Mouse (Mus musculus) CH12.LX (cell line): ENCODE measurements around the gene Pde6b. TPM values are rescaled to one million over a fixed set of nuclear protein-coding genes. Genes with fewer than 3 reads are reported as not detected.

Source experiments
- DNase-seq: peaks from one replicate; pipeline ENCODE4 v3.0.0-alpha.2; 2013; ENCODE audit errors: extremely low read depth
- H3K27ac ChIP-seq: 2 replicates; pipeline ENCODE4 v1.5.1; 2012; ENCODE audit warnings: low read depth, mild to moderate bottlenecking, control low read depth, moderate library complexity; ENCODE audit not compliant: insufficient read depth
- H3K27me3 ChIP-seq: replicated peaks from 2 replicates; pipeline ENCODE3; 2012; ENCODE audit warnings: inconsistent platforms
- H3K36me3 ChIP-seq, 2 experiments: replicated peaks in 1 of 2; 2 replicates each; pipeline versions ENCODE3 to v1.6.1; 2012; ENCODE audit warnings: inconsistent platforms in 1 of 2, low read length in 1 of 2, mild to moderate bottlenecking in 1 of 2, mixed read lengths in 1 of 2, moderate library complexity in 1 of 2; ENCODE audit not compliant: control insufficient read depth in 1 of 2, insufficient read depth in 1 of 2
- H3K4me1 ChIP-seq, 2 experiments: 2 replicates each; pipeline ENCODE4 v1.6.1; 2012; ENCODE audit warnings: inconsistent platforms in 1 of 2, moderate library complexity in 1 of 2; ENCODE audit not compliant: insufficient read depth in 2 of 2, control insufficient read depth in 1 of 2
- H3K4me2 ChIP-seq: 2 replicates; pipeline ENCODE4 v1.6.1; 2012; ENCODE audit warnings: low read depth, mild to moderate bottlenecking, control low read depth; ENCODE audit not compliant: poor library complexity, insufficient read depth, severe bottlenecking
- H3K4me3 ChIP-seq, 3 experiments: fragments of 150-350 bp in 1 of 3; sonication (generic) in 1 of 3; replicated peaks in 1 of 3; 2 replicates each; pipeline versions ENCODE3 to v1.5.1; 2011 to 2012; ENCODE audit warnings: low read depth in 2 of 3, low read length in 2 of 3, mild to moderate bottlenecking in 2 of 3, moderate library complexity in 2 of 3, control low read depth in 1 of 3, improper control_type of control experiment in 1 of 3, inconsistent platforms in 1 of 3, mixed read lengths in 1 of 3; ENCODE audit not compliant: poor library complexity in 1 of 3
- H3K79me2 ChIP-seq: replicated peaks from 2 replicates; pipeline ENCODE4 v1.6.1; 2012; ENCODE audit warnings: mild to moderate bottlenecking, moderate library complexity; ENCODE audit not compliant: control insufficient read depth, poor library complexity, insufficient read depth, severe bottlenecking; ENCODE audit errors: extremely low read depth
- H3K9ac ChIP-seq: 2 replicates; pipeline ENCODE4 v1.6.1; 2012; ENCODE audit warnings: low read depth, mild to moderate bottlenecking, control low read depth, moderate library complexity; ENCODE audit not compliant: insufficient read depth
- H3K9me3 ChIP-seq: replicated peaks from 2 replicates; pipeline ENCODE3; 2012; ENCODE audit warnings: low read length, inconsistent platforms, mixed read lengths
- BHLHE40 ChIP-seq: IDR thresholded peaks from 2 replicates; pipeline ENCODE4 v1.6.1; 2011; ENCODE audit warnings: mild to moderate bottlenecking, low read depth, low read length, improper control_type of control experiment
- CHD1 ChIP-seq: IDR thresholded peaks from 2 replicates; pipeline ENCODE4 v1.6.1; 2012; ENCODE audit warnings: low read depth, low read length, improper control_type of control experiment, inconsistent platforms
- CTCF ChIP-seq, 2 experiments: IDR thresholded peaks in 1 of 2; conservative IDR thresholded peaks in 1 of 2; 2 replicates each; pipeline ENCODE4 v1.5.1; 2011 to 2012; ENCODE audit warnings: low read depth in 2 of 2, low read length in 2 of 2, improper control_type of control experiment in 1 of 2, inconsistent platforms in 1 of 2, mild to moderate bottlenecking in 1 of 2, moderate library complexity in 1 of 2
- ELF1 ChIP-seq: IDR thresholded peaks from 2 replicates; pipeline ENCODE4 v1.6.1; 2014; ENCODE audit warnings: low read depth, mild to moderate bottlenecking, inconsistent platforms, low read length, improper control_type of control experiment
- JUN ChIP-seq: IDR thresholded peaks from 2 replicates; pipeline ENCODE4 v1.6.1; 2011; ENCODE audit warnings: low read depth, mild to moderate bottlenecking, low read length, improper control_type of control experiment, moderate library complexity; ENCODE audit not compliant: insufficient read depth
- JUND ChIP-seq: conservative IDR thresholded peaks from 2 replicates; pipeline ENCODE4 v1.6.1; 2011; ENCODE audit warnings: low read depth, low read length, improper control_type of control experiment
- MAX ChIP-seq: IDR thresholded peaks from 2 replicates; pipeline ENCODE4 v1.6.1; 2011; ENCODE audit warnings: low read length, improper control_type of control experiment
- MEF2A ChIP-seq: IDR thresholded peaks from 2 replicates; pipeline ENCODE4 v1.6.1; 2014; ENCODE audit warnings: low read depth, mild to moderate bottlenecking, inconsistent platforms, low read length, improper control_type of control experiment, borderline replicate concordance
- MXI1 ChIP-seq: IDR thresholded peaks from 2 replicates; pipeline ENCODE4 v1.6.1; 2011; ENCODE audit warnings: mild to moderate bottlenecking, low read depth, low read length, improper control_type of control experiment
- NELFE ChIP-seq: IDR thresholded peaks from 2 replicates; pipeline ENCODE4 v1.6.1; 2011; ENCODE audit warnings: low read depth, low read length, improper control_type of control experiment
- POLR2A ChIP-seq: IDR thresholded peaks from 2 replicates; pipeline ENCODE4 v1.6.1; 2011; ENCODE audit warnings: low read depth, mild to moderate bottlenecking, improper control_type of control experiment, low read length
- RAD21 ChIP-seq: IDR thresholded peaks from 2 replicates; pipeline ENCODE4 v1.6.1; 2011; ENCODE audit warnings: low read depth, mild to moderate bottlenecking, low read length, improper control_type of control experiment, moderate library complexity
- SMC3 ChIP-seq: IDR thresholded peaks from 2 replicates; pipeline ENCODE4 v1.6.1; 2011; ENCODE audit warnings: low read depth, low read length, improper control_type of control experiment
- TBP ChIP-seq: conservative IDR thresholded peaks from 2 replicates; pipeline ENCODE4 v1.6.1; 2011; ENCODE audit warnings: low read depth, low read length, improper control_type of control experiment
- TCF12 ChIP-seq: IDR thresholded peaks from 2 replicates; pipeline ENCODE4 v1.6.1; 2014; ENCODE audit warnings: low read depth, mild to moderate bottlenecking, inconsistent platforms, low read length, improper control_type of control experiment
- ZC3H11A ChIP-seq: IDR thresholded peaks from 2 replicates; pipeline ENCODE4 v1.6.1; 2012; ENCODE audit warnings: low read depth, mild to moderate bottlenecking, inconsistent platforms, low read length, improper control_type of control experiment
- ZMIZ1 ChIP-seq: IDR thresholded peaks from 2 replicates; pipeline ENCODE4 v1.6.1; 2012; ENCODE audit warnings: low read depth, mild to moderate bottlenecking, inconsistent platforms, low read length, improper control_type of control experiment
- ZNF384 ChIP-seq: IDR thresholded peaks from 2 replicates; pipeline ENCODE4 v1.6.1; 2012; ENCODE audit warnings: low read depth, low read length, improper control_type of control experiment, inconsistent platforms
- dilution Hi-C: fragments of 300-500 bp; cut with MboI; formaldehyde crosslinking; loops from 2 replicates; pipeline ENCODE4 v1.14.3; 2020; ENCODE audit warnings: low sequenced_read_pairs; ENCODE audit not compliant: extremely low pct_unique_long_range_greater_than_20kb, extremely low pct_ligation_motif_present
- in situ Hi-C: fragments of 300-500 bp; cut with MboI; formaldehyde crosslinking; loops from 3 replicates; pipeline ENCODE4 v1.14.3; 2019; ENCODE audit warnings: low sequenced_read_pairs, low pct_ligation_motif_present, low pct_unique_long_range_greater_than_20kb, mixed read lengths
- polyA plus RNA-seq: library from polyadenylated mRNA; unstranded; fragments of >175 nt; gene quantifications from 2 replicates; pipeline ENCODE4 v1.2.1, GENCODE M21; 2012; ENCODE audit warnings: low read depth; ENCODE audit not compliant: insufficient read length
- total RNA-seq, 2 experiments: library from RNA; depleted of rRNA; stranded (reverse); fragments of 300-350 nt in 1 of 2; fragments of >200 nt in 1 of 2; gene quantifications; 2 replicates each; pipeline ENCODE4 v1.2.3; 2012 to 2014

Pde6b gene
- total and polyA plus RNA-seq, 3 experiments: 0.11 TPM; not detected in 2

DNA sequence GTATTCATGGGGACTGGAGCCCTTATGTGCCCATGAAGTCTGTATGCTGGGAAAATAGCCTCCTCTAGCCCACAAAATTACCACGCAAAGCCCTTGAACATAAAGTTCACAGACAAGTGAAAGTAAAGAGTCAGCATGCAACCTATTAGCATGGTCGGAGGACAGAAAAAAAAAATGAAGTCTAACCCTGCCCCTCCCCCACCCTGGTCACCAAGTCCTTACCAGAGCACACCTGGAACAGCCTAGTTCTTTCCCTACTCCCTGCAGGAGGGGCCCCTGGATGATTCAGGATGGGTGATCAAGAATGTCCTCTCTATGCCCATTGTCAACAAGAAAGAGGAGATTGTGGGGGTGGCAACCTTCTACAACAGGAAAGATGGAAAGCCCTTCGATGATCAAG, 34.5 kb downstream of the Pde6b start:
- H3K4me3 ChIP-seq: no peak overlapping the region
- H3K9me3 ChIP-seq: no peaks in the 10 kb centered on the region
- dilution Hi-C loops (no loop called here), in situ Hi-C loops (no loop called here)
- DNase-seq: no peak
- no peak overlapping the region for H3K4me2 ChIP-seq
- TF ChIP-seq SMC3: no peak
- TF ChIP-seq ZNF384: peak; percentile 63
- H3K36me3 ChIP-seq: peaks cover 0 to 22% of the 10 kb centered on the region in 2 experiments
- no peak overlapping the region for H3K9ac ChIP-seq
- H3K4me1 ChIP-seq: no peaks in the 10 kb centered on the region
- H3K27ac ChIP-seq: no peak overlapping the region
- H3K79me2 ChIP-seq: no peaks in the 10 kb centered on the region
- no peaks in the 10 kb centered on the region for H3K27me3 ChIP-seq

DNA sequence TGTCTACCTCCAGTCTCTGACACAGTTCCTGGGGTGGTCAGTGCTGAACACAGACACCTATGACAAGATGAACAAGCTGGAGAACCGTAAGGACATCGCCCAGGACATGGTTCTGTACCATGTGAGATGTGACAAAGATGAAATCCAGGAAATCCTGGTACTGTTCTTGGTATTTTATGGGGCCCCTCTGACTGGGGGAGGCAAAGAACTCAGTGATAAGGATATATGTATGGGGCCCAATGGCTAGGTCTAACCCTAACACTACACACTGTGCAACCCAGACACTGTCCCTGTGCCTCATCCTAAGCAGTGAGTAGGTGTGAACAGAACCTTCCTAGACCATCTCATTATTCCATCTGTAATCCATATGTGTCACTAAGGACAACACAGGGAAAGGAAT, 35.2 kb downstream of the Pde6b start:
- no peaks in the 10 kb centered on the region for H3K9me3 ChIP-seq
- H3K36me3 ChIP-seq: peaks cover 0 to 29% of the 10 kb centered on the region in 2 experiments
- no peaks in the 10 kb centered on the region for H3K4me1 ChIP-seq
- no peak overlapping the region for H3K4me2 ChIP-seq
- no peak for DNase-seq
- H3K79me2 ChIP-seq: no peaks in the 10 kb centered on the region
- in situ Hi-C loops (no loop called here), dilution Hi-C loops (no loop called here)
- H3K9ac ChIP-seq: no peak overlapping the region
- no peak overlapping the region for H3K4me3 ChIP-seq
- no peak overlapping the region for H3K27ac ChIP-seq
- TF ChIP-seq MAX (no peak), POLR2A (no peak), BHLHE40 (no peak), RAD21 (no peak), ZC3H11A (no peak), ELF1 (no peak), MXI1 (no peak), ZMIZ1 (no peak), TBP (no peak), NELFE (no peak), JUND (no peak), CTCF (conservative IDR thresholded peaks at IDR 0.05 in 1 of 2, IDR thresholded peaks at IDR 0.05 in 1 of 2; ENCODE audit: low read depth in 2 of 2, low read length in 2 of 2) (no peak)
- H3K27me3 ChIP-seq: no peaks in the 10 kb centered on the region

DNA sequence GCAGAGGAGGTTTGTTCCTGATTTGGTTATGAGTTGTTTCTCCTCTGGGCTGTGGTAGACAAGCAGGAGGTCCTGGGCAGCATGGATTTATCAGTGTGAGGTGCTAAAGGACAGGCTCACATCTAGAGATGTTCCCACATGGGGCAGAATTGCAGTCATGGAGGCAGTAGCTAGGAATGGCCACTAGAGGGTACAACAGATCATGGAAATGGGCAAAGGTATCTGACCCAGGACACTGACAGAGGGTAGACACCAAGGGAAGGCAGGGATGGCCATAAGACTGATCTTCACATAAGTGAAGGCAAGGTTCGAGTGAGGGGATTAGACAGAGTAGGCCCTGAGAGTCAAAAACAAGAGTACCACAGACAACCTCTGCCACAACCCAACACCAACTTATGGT, 39.0 kb downstream of the Pde6b start:
- in situ Hi-C loops: loop anchor here (25.0 kb wide), 1 partner anchor 235 kb away; the partner anchor contains the start of genes Dgkq and Idua
- Histone ChIP-seq H3K9ac (no peak overlapping the region), H3K27ac (no peak overlapping the region), H3K36me3 (peaks cover 25 to 64% of the 10 kb centered on the region in 2 experiments), H3K4me1 (no peaks in the 10 kb centered on the region), H3K4me3 (no peak overlapping the region), H3K4me2 (no peak overlapping the region), H3K27me3 (no peaks in the 10 kb centered on the region), H3K79me2 (no peaks in the 10 kb centered on the region), H3K9me3 (no peaks in the 10 kb centered on the region)
- TF ChIP-seq ZC3H11A: peak; percentile 24; the same call in 1 of the 2 replicates
- TF ChIP-seq CHD1: no peak
- TF ChIP-seq SMC3: peak; percentile 84
- peak; percentile 87 for TF ChIP-seq RAD21
- no peak for TF ChIP-seq TCF12
- TF ChIP-seq NELFE: peak; percentile 30; the same call in 1 of the 2 replicates
- TF ChIP-seq CTCF (conservative IDR thresholded peaks at IDR 0.05 in 1 of 2, IDR thresholded peaks at IDR 0.05 in 1 of 2; ENCODE audit: low read depth in 2 of 2, low read length in 2 of 2): peak; percentile 92 to 93
- no peak for TF ChIP-seq JUN
- peak; percentile 14; the same call in 1 of the 2 replicates for TF ChIP-seq JUND
- TF ChIP-seq MEF2A: no peak
- dilution Hi-C loops: no loop called here
- peak; percentile 57 for DNase-seq
